Mouse (Mus musculus) limb, embryonic 14.5 days (tissue): ENCODE measurements around the gene Tmem86a. TPM values are rescaled to one million over a fixed set of nuclear protein-coding genes. Genes with fewer than 3 reads are reported as not detected.

Experiments used
- ATAC-seq: fragments of 200-750 bp; cut with Nextera tagmentation; 2 replicates; pipeline ENCODE4 v1.8.0; 2017; ENCODE audit warnings: low read depth, moderate number of reproducible peaks, moderate TSS enrichment; ENCODE audit not compliant: low FRiP score
- DNase-seq: peaks from one replicate; pipeline ENCODE4 v3.0.0-alpha.2; 2015; ENCODE audit warnings: low spot score
- H3K27ac ChIP-seq: fragments of 300-500 bp; sonication (generic); replicated peaks from 2 replicates; pipeline ENCODE4 v1.5.1; 2014; ENCODE audit warnings: low read depth, mild to moderate bottlenecking, low read length, moderate library complexity, mixed read lengths
- H3K27me3 ChIP-seq: fragments of 300-500 bp; sonication (generic); 2 replicates; pipeline ENCODE4 v1.6.1; 2014; ENCODE audit warnings: low read length, mixed read lengths; ENCODE audit not compliant: control insufficient read depth, insufficient read depth
- H3K36me3 ChIP-seq: fragments of 300-500 bp; sonication (generic); 2 replicates; pipeline ENCODE4 v1.6.1; 2014; ENCODE audit warnings: mild to moderate bottlenecking, low read length, moderate library complexity, mixed read lengths; ENCODE audit not compliant: control insufficient read depth, insufficient read depth
- H3K4me1 ChIP-seq: fragments of 300-500 bp; sonication (generic); 2 replicates; pipeline ENCODE4 v1.6.1; 2014; ENCODE audit warnings: antibody characterized with exemption, low read length, mixed read lengths; ENCODE audit not compliant: control insufficient read depth, insufficient read depth
- H3K4me2 ChIP-seq: fragments of 300-500 bp; sonication (generic); replicated peaks from 2 replicates; pipeline ENCODE4 v1.6.1; 2014; ENCODE audit warnings: low read depth, mild to moderate bottlenecking, low read length, moderate library complexity; ENCODE audit not compliant: severe bottlenecking
- H3K4me3 ChIP-seq: fragments of 300-500 bp; sonication (generic); replicated peaks from 2 replicates; pipeline ENCODE4 v1.5.1; 2014; ENCODE audit warnings: low read length
- H3K9ac ChIP-seq: fragments of 300-500 bp; sonication (generic); 2 replicates; pipeline ENCODE4 v1.6.1; 2014; ENCODE audit warnings: mild to moderate bottlenecking, low read depth, low read length, moderate library complexity; ENCODE audit not compliant: severe bottlenecking
- H3K9me3 ChIP-seq: fragments of 300-500 bp; sonication (generic); 2 replicates; pipeline ENCODE4 v1.6.1; 2016; ENCODE audit warnings: low read length; ENCODE audit not compliant: control insufficient read depth
- POLR2A ChIP-seq: fragments of 200-500 bp; IDR thresholded peaks from 2 replicates; pipeline ENCODE4 v1.8.0; 2012; ENCODE audit warnings: inconsistent platforms, mild to moderate bottlenecking, moderate library complexity, borderline replicate concordance; ENCODE audit not compliant: insufficient read depth, insufficient read length; ENCODE audit errors: extremely low read depth
- WGBS: fragments of 180-500 bp; shearing (Covaris S2); extraction: QIAGEN DNeasy Blood & Tissue Kit; methylation state at CpG from one replicate; pipeline ENCODE4 v1.1.7; 2014; 5-methylcytosine and 5-hydroxymethylcytosine counted together
- polyA plus RNA-seq, 2 experiments: library from polyadenylated mRNA; depleted of rRNA in 1 of 2; stranded (reverse) in 1 of 2; unstranded in 1 of 2; fragments of >200 nt; fragmentation: Nextera tagmentation in 1 of 2; extraction: Ambion mirVana in 1 of 2; gene quantifications; 2 replicates each; pipeline versions ENCODE4 v1.2.1 to v1.2.3; 2012 to 2014

The Tmem86a gene
- polyA plus RNA-seq, 2 experiments: 20.6 to 21.0 TPM

DNA sequence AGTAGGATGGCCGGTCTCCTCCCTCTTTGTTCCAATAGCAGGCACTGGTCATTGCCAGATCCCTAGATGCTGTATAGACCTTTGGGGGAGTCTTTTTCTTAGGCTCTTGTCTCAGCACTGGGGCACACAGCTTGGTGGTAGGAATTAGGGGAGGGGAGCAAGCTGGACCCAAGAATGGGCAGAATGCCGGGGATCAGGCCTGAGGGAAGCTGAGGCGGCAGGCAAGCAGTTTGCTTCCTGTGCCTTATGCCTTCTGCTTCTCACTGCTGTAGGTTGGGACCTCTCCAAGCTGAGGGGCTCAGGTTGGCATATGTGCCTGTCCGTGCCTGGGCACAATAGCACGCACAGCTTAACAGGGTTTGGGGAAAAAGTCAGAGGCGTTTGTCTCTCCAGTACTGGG lies 25.8 kb downstream of the Tmem86a start:
- WGBS: 89% methylated on average over 6 of the region's 6 CpGs
- no peak for DNase-seq

GRCm38 (mm10) chr7:47076729-47077128 lies 26.3 kb downstream of the Tmem86a start:
- whole genome bisulfite sequencing: 57% methylated on average over 3 of the region's 3 CpGs
- Histone ChIP-seq H3K27ac (no peak overlapping the region), H3K27me3 (no peaks in the 10 kb centered on the region), H3K4me3 (no peak overlapping the region), H3K36me3 (no peaks in the 10 kb centered on the region), H3K9me3 (no peaks in the 10 kb centered on the region), H3K4me2 (no peak overlapping the region), H3K9ac (no peak overlapping the region), H3K4me1 (peaks cover 7% of the 10 kb centered on the region; the same call in 1 of the 2 replicates)
- ATAC-seq: no peak
- no peak for DNase-seq
- no peak for TF ChIP-seq POLR2A

More for the DNA sequence above, 25.8 kb downstream of the Tmem86a start:
- Histone ChIP-seq H3K9ac (no peak overlapping the region), H3K4me2 (no peak overlapping the region), H3K27me3 (no peaks in the 10 kb centered on the region), H3K36me3 (no peaks in the 10 kb centered on the region), H3K27ac (no peak overlapping the region), H3K4me3 (no peak overlapping the region), H3K9me3 (no peaks in the 10 kb centered on the region), H3K4me1 (peaks cover 7% of the 10 kb centered on the region; the same call in 1 of the 2 replicates)
- ATAC-seq: no peak
- TF ChIP-seq POLR2A: no peak

DNA sequence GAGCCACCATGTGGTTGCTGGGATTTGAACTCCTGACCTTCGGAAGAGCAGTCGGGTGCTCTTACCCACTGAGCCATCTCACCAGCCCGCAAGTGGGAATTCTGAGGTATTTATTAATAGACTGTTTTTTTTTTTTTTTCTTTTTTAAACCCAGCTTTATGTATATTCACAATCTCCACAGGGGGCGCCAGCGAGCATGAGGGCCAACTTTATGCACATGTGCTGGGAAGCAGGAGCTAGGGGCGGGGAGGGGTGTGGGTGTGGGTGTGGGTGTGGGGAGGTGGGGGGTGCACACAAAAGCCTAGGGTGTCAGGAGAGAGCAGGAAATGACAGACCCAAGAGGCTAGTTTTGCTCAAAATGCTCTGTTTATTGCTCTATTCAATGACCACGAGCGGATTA lies 27.1 kb downstream of the Tmem86a start:
- H3K27ac ChIP-seq: no peak overlapping the region
- 66% methylated on average over 8 of the region's 8 CpGs for WGBS
- peaks cover 7% of the 10 kb centered on the region; the same call in 1 of the 2 replicates for H3K4me1 ChIP-seq
- H3K27me3 ChIP-seq: no peaks in the 10 kb centered on the region
- DNase-seq (no peak), ATAC-seq (no peak)
- no peak overlapping the region for H3K4me2 ChIP-seq
- no peaks in the 10 kb centered on the region for H3K36me3 ChIP-seq
- H3K9ac ChIP-seq: no peak overlapping the region
- no peak overlapping the region for H3K4me3 ChIP-seq
- no peak for TF ChIP-seq POLR2A
- no peaks in the 10 kb centered on the region for H3K9me3 ChIP-seq

GRCm38 (mm10) chr7:47080868-47081267 lies 30.5 kb downstream of the Tmem86a start:
- TF ChIP-seq POLR2A: no peak
- Histone ChIP-seq H3K9ac (no peak overlapping the region), H3K4me1 (no peaks in the 10 kb centered on the region), H3K36me3 (no peaks in the 10 kb centered on the region), H3K9me3 (no peaks in the 10 kb centered on the region), H3K4me2 (no peak overlapping the region), H3K4me3 (no peak overlapping the region), H3K27me3 (no peaks in the 10 kb centered on the region), H3K27ac (no peak overlapping the region)
- DNase-seq: no peak
- WGBS: 72% methylated on average over 3 of the region's 3 CpGs
- ATAC-seq: no peak

DNA sequence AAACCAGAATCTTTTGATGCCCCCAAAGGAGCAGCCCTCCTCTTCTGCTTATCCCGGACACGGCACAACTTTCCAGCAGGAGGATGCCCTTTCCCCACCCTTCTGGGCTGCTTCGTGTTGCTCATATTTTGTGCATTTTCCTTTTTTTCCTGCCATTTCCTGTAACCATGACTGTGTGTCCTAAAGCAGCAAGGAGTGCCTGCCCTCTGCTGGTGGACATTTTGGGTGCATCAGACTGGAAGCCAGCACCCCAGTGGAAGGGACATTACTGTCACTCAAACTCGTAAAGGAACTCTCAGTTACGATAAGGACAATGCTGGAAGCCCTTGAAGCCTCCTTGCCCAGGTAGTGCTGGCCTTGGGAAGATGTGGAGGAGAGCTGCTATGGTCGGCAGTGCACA lies 30.9 kb downstream of the Tmem86a start:
- Histone ChIP-seq H3K4me1 (no peaks in the 10 kb centered on the region), H3K9ac (no peak overlapping the region), H3K27ac (no peak overlapping the region), H3K36me3 (no peaks in the 10 kb centered on the region), H3K4me3 (no peak overlapping the region), H3K4me2 (no peak overlapping the region), H3K9me3 (no peaks in the 10 kb centered on the region), H3K27me3 (no peaks in the 10 kb centered on the region)
- peak; percentile 55 for DNase-seq
- no peak for TF ChIP-seq POLR2A
- WGBS: 39% methylated on average over 6 of the region's 6 CpGs
- peak; percentile 78 for ATAC-seq

DNA sequence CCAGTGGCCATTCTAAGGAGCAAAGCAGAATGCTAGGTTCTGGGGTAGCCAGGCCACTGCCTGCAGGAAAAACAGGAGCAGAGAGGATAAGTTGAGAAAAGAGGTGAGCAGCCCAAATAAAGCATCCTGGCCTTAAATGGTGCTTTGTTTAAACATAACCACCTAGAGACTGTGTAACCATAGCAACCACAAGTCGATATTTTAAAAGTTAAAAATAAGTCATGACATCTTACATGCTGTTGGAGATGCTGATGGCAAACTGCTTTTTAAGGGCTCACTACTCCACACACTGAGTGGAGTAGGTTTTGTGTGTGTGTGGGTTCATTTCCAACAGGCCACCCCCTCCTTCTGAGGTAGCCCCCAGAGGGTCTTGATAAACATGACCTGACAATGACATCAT lies 34.7 kb downstream of the Tmem86a start:
- DNase-seq (no peak), ATAC-seq (no peak)
- Histone ChIP-seq H3K27ac (no peak overlapping the region), H3K9ac (no peak overlapping the region), H3K9me3 (no peaks in the 10 kb centered on the region), H3K27me3 (no peaks in the 10 kb centered on the region), H3K4me3 (no peak overlapping the region), H3K4me2 (no peak overlapping the region), H3K4me1 (no peaks in the 10 kb centered on the region), H3K36me3 (no peaks in the 10 kb centered on the region)
- no peak for TF ChIP-seq POLR2A
- WGBS: 73% methylated on average over 1 of the region's 1 CpGs
